ENCODE assay signal across 10 mouse cellular contexts in genomic region chr4:134018038-134018778, GRCm38 (mm10). TPM values are rescaled to one million over a fixed set of nuclear protein-coding genes. Genes with fewer than 3 reads are reported as not detected.
A peak's percentile ranks its signal among the peaks of the same experiment; 100 is the strongest.
DNase-seq lines count a peak whose midpoint lies in the region; ATAC-seq and TF ChIP-seq lines count a peak whose summit lies in the region.
"Had no signal": no experiment of that assay in that cellular context is flagged by ENCODE, and none has a peak within 500 bp of the region (broad histone marks: within the 10 kb centered on the region; RNA-seq: fewer than 3 reads in every experiment).

No protein-coding gene starts in this region.

- no peak for DNase-seq in gastrocnemius, adult 2 months
- DNase-seq in gastrocnemius, postnatal 36 days: no peak
- DNase-seq in ZHBTc4 (ENCODE audit: low read depth, low spot score): peak; percentile 56
- peak; percentile 31 for DNase-seq in hindbrain, embryonic 14.5 days (ENCODE audit: low spot score)
- no peak for DNase-seq in midbrain, embryonic 10.5 days (ENCODE audit: low spot score)
- no peak for DNase-seq in spleen, postnatal 10 days (ENCODE audit: low spot score in 2 of 2)
- no peak for DNase-seq in frontal cortex, postnatal 36 days (ENCODE audit: low spot score in 2 of 2)
- no peak for DNase-seq in thymus, adult 2 months
- DNase-seq: lung, postnatal 10 days had no signal

- no peak for ATAC-seq in hindbrain, embryonic 14.5 days (ENCODE audit: low FRiP score)

- intact Hi-C loops in gastrocnemius, adult 2 months (cut with DNase I): no loop called here
- intact Hi-C loops in gastrocnemius, postnatal 36 days (cut with DNase I): no loop called here

- H3K27me3 ChIP-seq in hindbrain, embryonic 14.5 days (ENCODE audit: control insufficient read depth, insufficient read depth, low read length): peaks cover 19% of the 10 kb centered on the region
- H3K27me3 ChIP-seq in midbrain, embryonic 10.5 days (ENCODE audit: low read depth, poor library complexity, severe bottlenecking): no peaks in the 10 kb centered on the region
- H3K27me3 ChIP-seq in thymus, adult 2 months (ENCODE audit: control insufficient read depth, insufficient read depth, low read length): peaks cover 17% of the 10 kb centered on the region

- peak overlapping the region; percentile 11 for H3K4me3 ChIP-seq in gastrocnemius, adult 2 months
- H3K4me3 ChIP-seq in hindbrain, embryonic 14.5 days (replicated peaks; ENCODE audit: low read length): peak overlapping the region; percentile 30
- H3K4me3 ChIP-seq in midbrain, embryonic 10.5 days: peak overlapping the region; percentile 83
- no peak overlapping the region for H3K4me3 ChIP-seq in thymus, adult 2 months (ENCODE audit: control insufficient read depth, insufficient read depth, low read length)

- no peak overlapping the region for H3K27ac ChIP-seq in gastrocnemius, adult 2 months
- H3K27ac ChIP-seq in hindbrain, embryonic 14.5 days: no peak overlapping the region
- peak overlapping the region; percentile 92 for H3K27ac ChIP-seq in midbrain, embryonic 10.5 days (replicated peaks)
- H3K27ac ChIP-seq in thymus, adult 2 months (ENCODE audit: control insufficient read depth, insufficient read depth, low read length): no peak overlapping the region

- no peak for TF ChIP-seq POLR2A in thymus, adult 2 months (IDR thresholded peaks at IDR 0.05; ENCODE audit: control insufficient read depth, extremely low read depth, insufficient read depth, low read length, poor library complexity)

- no peaks in the 10 kb centered on the region for H3K9me3 ChIP-seq in hindbrain, embryonic 14.5 days (ENCODE audit: control insufficient read depth, low read length)
- H3K9me3 ChIP-seq in midbrain, embryonic 10.5 days (replicated peaks): no peaks in the 10 kb centered on the region

- 0% methylated on average over 46 of the region's 46 CpGs for WGBS in hindbrain, embryonic 14.5 days
- under 1% methylated on average over 46 of the region's 46 CpGs for WGBS in midbrain, embryonic 10.5 days
- WGBS in thymus, adult 2 months: 1% methylated on average over 46 of the region's 46 CpGs

- peak overlapping the region; percentile 42; the same call in 1 of the 2 replicates for H3K9ac ChIP-seq in hindbrain, embryonic 14.5 days

- TF ChIP-seq CTCF in gastrocnemius, adult 2 months (IDR thresholded peaks at IDR 0.05): no peak
- TF ChIP-seq CTCF in thymus, adult 2 months (IDR thresholded peaks at IDR 0.05; ENCODE audit: borderline replicate concordance, control insufficient read depth, extremely low read depth, insufficient read depth, low read length, poor library complexity): no peak

- H3K4me2 ChIP-seq in hindbrain, embryonic 14.5 days (replicated peaks): peak overlapping the region; percentile 63

- peaks cover 23% of the 10 kb centered on the region for H3K4me1 ChIP-seq in hindbrain, embryonic 14.5 days (replicated peaks; ENCODE audit: control insufficient read depth, insufficient read depth, low read length)
- H3K4me1 ChIP-seq in midbrain, embryonic 10.5 days: peaks cover 76% of the 10 kb centered on the region
- no peaks in the 10 kb centered on the region for H3K4me1 ChIP-seq in thymus, adult 2 months (replicated peaks; ENCODE audit: control insufficient read depth, insufficient read depth, low read length)

- no peaks in the 10 kb centered on the region for H3K36me3 ChIP-seq in hindbrain, embryonic 14.5 days (replicated peaks; ENCODE audit: control insufficient read depth, insufficient read depth)
- peaks cover 26% of the 10 kb centered on the region; the same call in 1 of the 2 replicates for H3K36me3 ChIP-seq in midbrain, embryonic 10.5 days
- no peaks in the 10 kb centered on the region for H3K36me3 ChIP-seq in thymus, adult 2 months (ENCODE audit: control insufficient read depth, insufficient read depth, low read length)

RNA-seq across cellular contexts. Expression of gene Lin28a, which starts 0.4 kb away (rescaled TPM):
- total RNA-seq in gastrocnemius, adult 2 months (2021): under 1 TPM; 0.08 to 0.28 TPM
- 1 to 10 TPM in 1 of 2 experiments, under 1 TPM in 1; 0.28 to 1.1 TPM for total RNA-seq in gastrocnemius, postnatal 36 days (2021)
- 0.13 and 0.27 TPM in 2 replicates for polyA plus RNA-seq in hindbrain, embryonic 14.5 days (2014; fragmentation: Nextera tagmentation; extraction: Ambion mirVana)
- 16.9 and 29.2 TPM in 2 replicates for polyA plus RNA-seq in midbrain, embryonic 10.5 days (2016; fragmentation: Nextera tagmentation; extraction: Ambion mirVana)
- polyA plus RNA-seq in thymus, adult 2 months (2012; rRNA removed): 0.03 TPM in 2 replicates

RNA-seq across cellular contexts. Expression of gene Dhdds, which starts 17.5 kb away (rescaled TPM):
- total RNA-seq in gastrocnemius, adult 2 months (2021): 10 to 100 TPM; 10.8 to 11.6 TPM
- 10 to 100 TPM; 10.5 to 10.9 TPM for total RNA-seq in gastrocnemius, postnatal 36 days (2021)
- 49.3 and 49.6 TPM in 2 replicates for polyA plus RNA-seq in hindbrain, embryonic 14.5 days (2014; fragmentation: Nextera tagmentation; extraction: Ambion mirVana)
- polyA plus RNA-seq in midbrain, embryonic 10.5 days (2016; fragmentation: Nextera tagmentation; extraction: Ambion mirVana): 38.8 and 41.4 TPM in 2 replicates
- polyA plus RNA-seq in thymus, adult 2 months (2012; rRNA removed): 32.1 and 33.2 TPM in 2 replicates

RNA-seq across cellular contexts. Expression of gene Zfp683, which starts 35.4 kb away (rescaled TPM):
- total RNA-seq in gastrocnemius, adult 2 months (2021): not detected
- not detected for total RNA-seq in gastrocnemius, postnatal 36 days (2021)
- polyA plus RNA-seq in hindbrain, embryonic 14.5 days (2014; fragmentation: Nextera tagmentation; extraction: Ambion mirVana): not detected in 2 replicates
- polyA plus RNA-seq in midbrain, embryonic 10.5 days (2016; fragmentation: Nextera tagmentation; extraction: Ambion mirVana): not detected in 2 replicates
- polyA plus RNA-seq in thymus, adult 2 months (2012; rRNA removed): 4.9 and 5.3 TPM in 2 replicates
- total RNA-seq: adrenal gland, postnatal 4 days had no signal

RNA-seq across cellular contexts. Expression of gene Crybg2, which starts 42.4 kb away (rescaled TPM):
- total RNA-seq in gastrocnemius, adult 2 months (2021): not detected
- total RNA-seq in gastrocnemius, postnatal 36 days (2021): not detected
- polyA plus RNA-seq in hindbrain, embryonic 14.5 days (2014; fragmentation: Nextera tagmentation; extraction: Ambion mirVana): 3.0 and 4.7 TPM in 2 replicates
- 2.0 TPM in 2 replicates for polyA plus RNA-seq in midbrain, embryonic 10.5 days (2016; fragmentation: Nextera tagmentation; extraction: Ambion mirVana)
- 4.4 and 5.7 TPM in 2 replicates for polyA plus RNA-seq in thymus, adult 2 months (2012; rRNA removed)

RNA-seq across cellular contexts. Expression of gene Hmgn2, which starts 49.8 kb away (rescaled TPM):
- total RNA-seq in gastrocnemius, adult 2 months (2021): 10 to 100 TPM; 28.0 to 53.8 TPM
- total RNA-seq in gastrocnemius, postnatal 36 days (2021): 10 to 100 TPM; 31.8 to 54.4 TPM
- 1,104 and 1,147 TPM in 2 replicates for polyA plus RNA-seq in hindbrain, embryonic 14.5 days (2014; fragmentation: Nextera tagmentation; extraction: Ambion mirVana)
- polyA plus RNA-seq in midbrain, embryonic 10.5 days (2016; fragmentation: Nextera tagmentation; extraction: Ambion mirVana): 3,615 and 3,770 TPM in 2 replicates
- polyA plus RNA-seq in thymus, adult 2 months (2012; rRNA removed): 96.2 and 110 TPM in 2 replicates

Comparison
In these comparisons a context has a peak if more than half of its experiments do, and no peak if none do; other contexts are left out.
1. DNase-seq: peak in ZHBTc4 (single experiment) and hindbrain, embryonic 14.5 days (single experiment); none in gastrocnemius, adult 2 months (single experiment), gastrocnemius, postnatal 36 days (0 of 2), midbrain, embryonic 10.5 days (single experiment), spleen, postnatal 10 days (0 of 2), frontal cortex, postnatal 36 days (0 of 2) and thymus, adult 2 months (single experiment).
2. RNA of gene Lin28a, which starts 0.4 kb away (polyA plus RNA-seq): 16.9 to 29.2 TPM in midbrain, embryonic 10.5 days; 0.13 to 0.27 TPM in hindbrain, embryonic 14.5 days and 0.03 TPM in thymus, adult 2 months; every median in the first group is over 10 times any median in the second.